Mouse (Mus musculus): Measurements from ENCODE around the gene Gm17555.
"Not testable (repeated sequence)": the region's sequence is repeated elsewhere in the genome, so short reads cannot be mapped to it uniquely, and the experiment has no call there.

Gm17555 gene

GRCm38 (mm10) chr2:126214800-126215199 is at the start of gene Gm17555:
Gene Gm17555, plus strand, starts transcription at chr2:126215100.
- DNase-seq (ENCODE audit: low spot score in 2 of 2) = not testable (repeated sequence)

GRCm38 (mm10) chr2:126165277-126166018 is 49.5 kb upstream of the Gm17555 start:
- DNase-seq (ENCODE audit: low spot score in 2 of 2) = peak in 1 of 2 experiments; percentile 18

DNA sequence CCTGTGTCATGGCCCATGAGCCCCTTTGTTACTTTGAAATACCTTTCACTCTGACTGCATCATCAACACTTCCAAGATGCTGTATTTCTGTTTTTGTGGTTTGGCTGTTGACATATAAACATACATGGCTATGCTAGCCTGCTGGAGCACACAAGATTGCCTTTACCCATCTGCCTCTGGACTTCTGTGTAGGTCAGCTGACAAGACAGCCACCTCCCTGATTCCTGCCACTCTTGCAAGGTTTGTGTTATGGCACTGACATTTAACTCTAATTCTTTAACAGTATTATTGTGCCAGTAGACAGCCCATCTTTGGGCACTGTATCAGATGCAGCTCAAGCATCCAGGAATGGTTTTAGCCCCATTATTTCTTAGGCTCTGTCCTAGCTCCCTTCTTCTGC is 48.6 kb upstream of the Gm17555 start:
- DNase-seq (ENCODE audit: low spot score in 2 of 2) = peak in 1 of 2 experiments; percentile 53

DNA sequence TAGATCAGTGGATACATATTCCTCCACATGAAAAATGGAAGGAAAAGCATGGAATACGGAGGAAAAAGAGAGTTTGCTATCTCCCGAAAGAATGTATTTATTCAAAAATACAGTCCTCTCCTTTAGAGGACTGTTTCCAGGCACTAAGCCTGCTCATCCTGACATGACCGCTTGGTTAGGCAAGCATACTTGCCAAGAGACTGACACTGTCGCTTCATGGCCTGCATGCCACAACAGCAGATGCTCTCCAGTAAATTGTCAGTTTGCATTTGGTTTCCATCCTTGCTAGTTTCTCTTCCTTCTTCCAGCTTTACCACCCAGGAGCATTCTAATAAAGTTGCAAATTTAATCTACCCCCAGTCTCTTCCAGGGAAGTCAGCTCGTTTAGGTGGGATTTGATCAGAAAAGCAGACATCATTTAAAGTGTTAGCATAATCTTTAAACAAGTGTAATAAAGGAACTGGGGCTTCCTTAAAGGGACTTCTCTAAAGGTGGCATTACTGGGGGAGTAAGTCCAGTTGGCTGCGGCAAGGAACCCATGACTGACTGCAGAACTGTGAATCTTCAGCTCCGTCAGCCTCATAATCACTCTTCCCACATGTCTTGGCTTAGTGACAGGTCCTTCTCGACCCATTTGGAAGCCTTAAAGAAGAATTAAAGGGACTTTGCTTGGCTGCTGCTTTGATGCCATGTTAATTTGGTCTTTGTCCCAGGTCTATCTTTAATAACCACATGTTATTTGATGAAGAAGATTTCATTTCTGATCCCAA is 47.9 kb upstream of the Gm17555 start:
- no peak for DNase-seq (ENCODE audit: low spot score in 2 of 2)

GRCm38 (mm10) chr2:126171427-126171826 is 43.5 kb upstream of the Gm17555 start:
- DNase-seq (ENCODE audit: low spot score in 2 of 2) = no peak

DNA sequence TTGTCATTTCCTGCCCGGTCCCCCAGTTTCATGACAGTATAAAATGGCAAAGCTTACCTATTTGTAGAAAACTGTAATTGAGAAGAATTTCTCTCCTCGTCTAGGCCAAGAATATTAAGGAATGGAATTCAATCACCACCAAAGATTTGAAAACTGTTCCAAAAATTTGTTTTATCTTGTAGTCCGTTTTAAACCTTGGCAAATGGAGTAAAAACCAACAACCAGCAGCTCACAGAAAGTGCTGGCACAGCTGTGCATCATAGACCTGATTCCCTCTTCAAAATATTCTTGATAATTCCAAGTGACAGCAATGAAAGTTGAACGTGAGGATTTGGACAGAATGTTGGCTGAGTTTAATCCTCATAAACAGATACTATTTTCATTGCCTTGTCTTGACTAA is 23.6 kb upstream of the Gm17555 start:
- DNase-seq (ENCODE audit: low spot score in 2 of 2) = no peak

- DNase-seq (ENCODE audit: low spot score in 2 of 2) = no peak
These were observed 22.8 kb upstream of the Gm17555 start for GRCm38 (mm10) chr2:126192129-126192528.

DNA sequence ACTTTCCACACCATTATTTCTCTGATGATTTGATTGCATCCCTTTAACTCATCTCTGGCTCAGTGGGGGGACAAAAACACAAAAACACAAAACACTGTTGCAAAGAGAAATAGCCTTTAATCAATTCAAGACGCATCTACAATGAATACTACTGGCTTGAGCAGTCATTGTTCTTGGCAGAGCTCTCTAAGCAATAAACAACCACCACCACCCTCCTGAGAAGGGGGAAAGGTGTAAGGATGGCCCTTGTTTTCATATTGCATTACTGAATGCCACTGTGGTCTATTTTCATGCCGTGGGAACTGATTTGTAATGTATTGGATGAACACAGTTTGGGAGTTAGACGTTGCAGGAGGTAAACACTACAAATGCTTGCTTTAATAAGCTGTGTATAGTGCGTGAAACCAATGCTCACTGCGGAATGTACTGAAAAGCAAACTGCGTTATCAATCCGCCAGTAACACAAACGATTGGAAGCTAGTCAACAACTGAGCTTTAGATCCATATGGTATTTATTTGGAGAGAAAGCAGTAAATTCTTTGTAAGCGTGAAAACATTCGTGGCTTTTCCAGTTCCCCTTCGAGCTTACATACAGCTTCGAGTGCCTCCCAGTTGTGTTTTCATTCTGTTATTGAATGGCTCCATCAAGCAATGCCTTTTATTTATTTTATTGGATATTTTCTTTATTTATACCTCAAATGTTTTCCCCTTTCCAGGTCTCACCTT is 19.1 kb upstream of the Gm17555 start:
- DNase-seq (ENCODE audit: low spot score in 2 of 2) = no peak

DNA sequence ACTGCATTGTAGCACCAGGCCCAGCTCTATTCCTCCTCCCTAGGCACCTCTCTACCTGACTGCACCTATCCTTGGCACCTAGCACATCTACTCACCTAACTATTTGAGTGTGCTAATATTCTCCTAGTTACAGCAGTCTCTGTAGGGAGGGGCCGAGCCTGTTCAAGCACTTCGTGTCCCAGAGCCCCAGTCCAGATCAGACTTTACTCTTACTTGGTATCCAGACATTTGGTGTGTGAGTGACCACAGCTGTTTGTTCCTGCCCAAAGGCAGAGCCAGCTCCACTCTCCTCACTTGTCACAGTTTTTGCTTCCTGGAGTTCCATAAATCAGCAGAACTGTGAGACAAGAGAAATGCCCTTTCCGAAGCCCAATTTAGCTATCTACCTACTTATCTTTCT is 15.9 kb upstream of the Gm17555 start:
- no peak for DNase-seq (ENCODE audit: low spot score in 2 of 2)

GRCm38 (mm10) chr2:126211011-126211680 is 3.8 kb upstream of the Gm17555 start:
- DNase-seq (ENCODE audit: low spot score in 2 of 2) = no peak

DNA sequence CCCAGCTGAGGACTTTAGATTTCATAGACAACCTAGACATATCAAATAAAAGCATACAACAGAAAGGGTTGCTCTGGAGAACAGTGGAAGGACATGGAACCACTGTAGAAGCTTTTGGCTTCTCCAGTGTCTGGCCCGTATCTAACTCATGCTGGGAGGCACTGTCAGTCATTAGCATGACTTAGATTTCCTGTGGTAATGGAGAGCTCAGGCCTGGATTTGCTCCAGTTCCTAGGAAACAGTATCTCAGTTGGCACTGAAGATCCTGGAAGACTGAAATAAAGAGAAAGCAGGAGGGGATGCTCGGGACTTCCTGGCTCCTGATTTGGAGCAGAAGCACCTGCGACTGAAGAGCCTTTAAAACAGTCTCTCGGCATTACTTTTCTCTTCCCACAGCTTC is 12.7 kb downstream of the Gm17555 start:
- no peak for DNase-seq (ENCODE audit: low spot score in 2 of 2)

GRCm38 (mm10) chr2:126231731-126232130 is 16.8 kb downstream of the Gm17555 start:
- DNase-seq (ENCODE audit: low spot score in 2 of 2) = no peak

- no peak for DNase-seq (ENCODE audit: low spot score in 2 of 2)
These were observed 22.0 kb downstream of the Gm17555 start for GRCm38 (mm10) chr2:126236905-126237304.

GRCm38 (mm10) chr2:126245446-126245845 is 30.5 kb downstream of the Gm17555 start:
- DNase-seq (ENCODE audit: low spot score in 2 of 2) = no peak

DNA sequence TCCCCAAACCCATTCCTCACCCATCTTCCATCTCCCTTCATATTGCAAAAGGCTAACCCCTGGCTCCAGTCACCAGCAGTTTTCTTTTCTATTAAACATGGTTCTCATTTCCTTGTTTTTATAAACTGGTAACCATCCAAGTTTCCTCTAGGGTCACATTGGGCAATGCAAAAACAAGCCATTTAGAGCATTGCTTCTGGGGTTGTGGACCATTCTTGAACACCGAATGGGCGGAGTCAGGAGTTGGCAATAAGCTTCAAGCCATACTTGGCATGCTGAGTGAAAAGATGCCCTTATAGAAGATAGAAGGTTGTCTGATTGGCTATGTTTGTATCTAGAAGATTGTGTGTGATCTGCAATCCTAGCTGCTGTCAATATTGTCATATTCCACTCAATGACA is 33.6 kb downstream of the Gm17555 start:
- DNase-seq (ENCODE audit: low spot score in 2 of 2) = no peak

GRCm38 (mm10) chr2:126252211-126252610 is 37.3 kb downstream of the Gm17555 start:
- DNase-seq (ENCODE audit: low spot score in 2 of 2) = no peak
